Mouse (Mus musculus): ENCODE measurements around the gene Lrrc3b. TPM values are rescaled to one million over a fixed set of nuclear protein-coding genes. Genes with fewer than 3 reads are reported as not detected.

Gene Lrrc3b
- total RNA-seq (2021), result 1 to 10 TPM; 5.5 to 8.4 TPM
- long read RNA-seq, experiment 1, partial matches to known transcripts, result 1 of 7 reads
- long read RNA-seq, experiment 1, other reads (novel, unspliced or antisense), result 2 of 7 reads
- long read RNA-seq, experiment 2, partial matches to known transcripts, result 0 of 5 reads
- long read RNA-seq, experiment 2, other reads (novel, unspliced or antisense), result 2 of 5 reads

DNA sequence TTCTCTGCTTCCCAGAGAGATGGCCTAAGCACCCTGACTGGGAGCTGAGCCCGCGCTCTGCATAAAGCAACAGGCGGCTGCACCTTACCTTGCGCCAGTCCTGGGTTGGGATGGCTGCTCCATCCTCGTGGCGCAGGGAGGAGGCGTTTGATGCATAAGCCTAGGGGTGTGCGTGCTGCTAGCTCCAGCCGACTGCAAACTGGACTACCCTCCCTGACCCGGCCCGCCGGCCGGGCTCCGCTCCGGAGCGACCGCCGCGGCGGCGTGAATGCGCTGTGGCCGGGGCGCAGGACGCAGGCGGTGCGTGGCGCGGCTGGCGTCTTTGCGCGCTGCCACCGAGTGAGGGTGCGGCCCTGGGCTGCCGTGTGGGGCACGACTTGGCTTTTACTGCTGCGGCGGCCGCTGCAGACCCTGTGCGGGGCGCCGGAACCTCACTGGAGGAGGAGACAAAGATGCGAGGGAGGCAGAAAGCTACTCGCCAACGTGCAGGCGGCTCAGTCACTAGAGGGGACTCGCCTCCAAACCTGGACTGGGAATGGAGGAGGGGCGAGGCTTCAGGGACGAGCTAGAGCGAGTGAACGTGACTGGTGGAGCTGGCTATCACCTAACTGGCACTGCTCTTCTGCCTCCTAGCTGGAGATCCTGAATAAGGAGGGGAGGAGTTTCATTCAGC, at the start of gene Lrrc3b:
TSS of gene Lrrc3b (minus strand) at position 503 of the 673 bp plus-strand sequence.
- peak; percentile 57 for DNase-seq

- DNase-seq, result no peak
Observed at GRCm38 (mm10) chr14:15477668-15478067, 38.9 kb upstream of the Lrrc3b start.

GRCm38 (mm10) chr14:15438096-15438484, 697 bp downstream of the Lrrc3b start:
- peak; percentile 11 for DNase-seq

DNA sequence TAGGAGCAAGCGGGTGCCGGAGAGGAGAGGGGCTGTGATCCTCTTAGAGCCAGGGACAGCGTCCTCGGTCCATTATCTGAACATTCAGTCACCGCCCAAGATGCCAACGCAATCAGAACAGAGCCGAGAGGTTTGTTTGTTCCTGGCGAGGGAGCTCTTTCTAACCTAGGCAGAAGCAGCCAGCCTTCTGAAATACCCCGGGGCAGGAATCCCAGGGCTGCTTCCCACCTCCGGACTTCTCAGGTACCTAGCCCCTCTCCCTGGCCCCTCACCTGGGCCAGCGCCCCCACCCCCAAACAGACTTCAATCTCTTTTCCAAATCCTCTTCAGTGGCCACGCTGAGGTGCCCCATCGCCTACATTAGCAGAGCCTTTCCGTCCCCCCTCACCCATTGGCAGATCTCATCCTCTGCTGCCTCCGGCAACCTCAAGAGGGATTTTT, 1.3 kb downstream of the Lrrc3b start:
- peak; percentile 16 for DNase-seq

DNA sequence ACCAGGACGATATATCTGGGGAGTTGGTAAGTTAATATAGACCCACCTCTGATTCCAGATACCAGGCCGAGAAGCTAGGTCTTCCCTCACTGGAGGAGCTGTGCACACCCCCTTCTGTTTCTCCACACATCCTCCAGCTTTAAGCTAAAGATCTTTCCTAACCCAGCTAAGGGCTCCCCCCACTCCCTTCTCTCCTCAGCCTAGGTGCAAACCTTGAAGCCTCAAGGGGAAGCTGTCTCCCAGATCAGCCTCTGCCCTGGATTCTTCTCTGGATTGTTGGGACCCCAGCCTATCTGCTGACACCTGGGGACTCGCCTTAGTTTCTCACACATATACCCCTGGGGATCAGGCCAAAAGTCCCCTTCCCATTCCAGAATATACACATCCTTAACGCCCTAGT, 1.7 kb downstream of the Lrrc3b start:
- DNase-seq, result no peak

DNA sequence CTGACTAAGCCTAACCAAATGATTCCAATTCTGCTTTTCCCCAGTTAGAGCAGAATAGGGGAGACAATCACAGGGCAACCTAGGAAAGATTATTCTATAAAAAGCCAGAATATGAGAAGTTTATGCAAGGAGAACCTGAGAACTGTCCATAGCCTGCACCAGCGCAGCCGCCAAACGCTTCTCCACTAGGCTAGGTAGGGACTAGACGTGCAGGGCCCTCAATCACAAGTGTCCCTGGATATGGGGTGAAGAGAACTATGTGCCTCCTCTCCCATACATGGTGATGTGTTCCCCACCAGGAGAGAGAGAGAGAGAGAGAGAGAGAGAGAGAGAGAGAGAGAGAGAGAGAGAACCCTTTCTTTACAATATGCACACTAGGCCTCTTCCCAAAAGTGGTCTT, 2.2 kb downstream of the Lrrc3b start:
- no peak for DNase-seq

- DNase-seq, result no peak
Observed at GRCm38 (mm10) chr14:15432396-15432795, 6.4 kb downstream of the Lrrc3b start.

DNA sequence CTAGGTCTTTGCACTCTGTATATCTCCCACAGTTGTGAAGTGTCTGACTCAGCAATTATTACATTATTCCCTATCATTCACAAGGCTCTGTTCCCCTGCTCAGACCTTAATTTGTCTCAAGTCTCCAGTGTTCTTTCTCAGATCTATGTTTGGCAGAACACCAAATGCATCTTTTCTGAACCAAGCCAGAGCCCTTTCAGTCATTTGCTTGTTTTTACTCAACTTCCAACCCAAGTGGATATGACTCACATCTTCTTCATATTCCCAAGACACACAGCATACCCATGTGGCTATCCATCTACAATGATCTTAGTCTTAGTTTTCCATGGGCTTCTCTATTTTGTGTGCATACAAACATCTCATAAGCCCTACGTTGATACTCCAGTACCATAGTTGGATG, 17.2 kb downstream of the Lrrc3b start:
- DNase-seq, result no peak

GRCm38 (mm10) chr14:15410686-15411534, 27.9 kb downstream of the Lrrc3b start:
- no peak for DNase-seq

DNA sequence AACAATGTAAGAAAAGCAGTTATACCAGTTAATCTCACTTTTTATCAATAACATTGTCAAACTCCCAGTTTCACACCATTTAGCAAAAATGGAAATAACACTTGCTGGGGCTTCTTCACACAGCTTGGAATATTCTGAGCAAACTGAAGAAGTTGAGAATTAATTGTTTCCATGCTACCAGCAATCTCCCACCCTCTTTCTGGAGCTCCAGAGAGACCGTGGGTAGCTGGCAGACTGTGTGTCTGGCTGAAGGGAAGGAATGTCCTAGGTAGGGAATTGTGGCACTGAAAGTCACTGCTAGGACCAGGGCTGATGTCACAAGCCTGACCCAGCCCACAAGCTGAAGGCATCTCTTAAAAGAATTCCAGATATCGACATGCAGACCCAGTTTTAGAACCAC, 53.3 kb downstream of the Lrrc3b start:
- no peak for DNase-seq

DNA sequence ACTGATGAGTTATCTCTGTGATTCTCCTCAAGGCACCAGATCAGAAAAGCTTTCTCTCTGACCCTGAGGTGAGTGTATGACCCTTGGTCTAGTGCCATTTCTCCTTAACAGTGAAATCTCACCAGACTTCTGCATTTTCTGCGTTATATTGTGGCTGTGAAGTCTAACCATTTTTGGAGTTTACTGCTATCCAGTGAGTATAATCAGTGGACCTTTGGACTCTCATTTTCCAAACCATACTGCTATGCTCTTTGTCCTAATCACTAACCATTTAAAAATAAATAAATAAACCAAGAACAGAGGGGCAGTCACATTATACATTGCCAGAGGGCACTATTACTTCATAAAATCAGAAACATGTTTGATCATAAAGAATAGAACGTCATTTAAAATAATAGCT, 53.8 kb downstream of the Lrrc3b start:
- DNase-seq, result no peak

DNA sequence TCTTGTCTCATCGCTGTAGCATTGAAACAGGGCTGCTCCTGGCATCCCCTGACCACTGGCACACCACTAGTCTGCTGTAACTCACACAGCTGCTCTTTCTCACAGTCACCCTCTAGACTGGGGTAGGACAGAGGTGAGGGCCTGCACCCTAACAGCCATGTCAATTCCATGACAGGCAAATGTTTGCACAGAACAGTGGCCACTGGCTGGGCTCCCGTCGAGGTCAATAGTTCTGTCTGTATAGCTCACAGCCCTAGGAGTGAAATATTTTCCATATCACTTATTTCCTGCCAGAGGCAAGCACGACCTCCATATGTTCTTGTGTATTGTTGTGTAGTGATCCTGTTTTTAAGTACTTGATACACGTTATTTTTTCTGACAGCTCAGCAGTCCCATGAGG, 54.3 kb downstream of the Lrrc3b start:
- no peak for DNase-seq

DNA sequence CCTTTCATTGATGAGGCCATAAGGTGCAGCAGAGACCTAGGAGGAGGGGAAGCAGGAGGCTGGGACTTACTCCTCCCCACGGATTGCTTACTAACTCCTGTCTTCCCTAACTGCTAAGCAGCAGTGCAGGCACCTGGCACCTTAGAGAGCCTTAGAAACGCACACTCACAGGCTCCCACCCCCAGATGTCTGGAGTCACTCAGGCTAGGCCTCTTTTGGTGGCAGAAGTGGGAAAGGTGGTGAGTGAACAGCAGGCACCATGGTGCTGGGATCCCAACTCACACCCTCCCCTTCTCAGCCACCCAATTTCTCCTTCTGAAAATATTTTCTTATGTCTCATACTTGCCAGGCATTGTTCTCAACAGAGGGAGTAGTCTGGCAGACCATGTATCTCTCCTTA, 55.7 kb downstream of the Lrrc3b start:
- no peak for DNase-seq

DNA sequence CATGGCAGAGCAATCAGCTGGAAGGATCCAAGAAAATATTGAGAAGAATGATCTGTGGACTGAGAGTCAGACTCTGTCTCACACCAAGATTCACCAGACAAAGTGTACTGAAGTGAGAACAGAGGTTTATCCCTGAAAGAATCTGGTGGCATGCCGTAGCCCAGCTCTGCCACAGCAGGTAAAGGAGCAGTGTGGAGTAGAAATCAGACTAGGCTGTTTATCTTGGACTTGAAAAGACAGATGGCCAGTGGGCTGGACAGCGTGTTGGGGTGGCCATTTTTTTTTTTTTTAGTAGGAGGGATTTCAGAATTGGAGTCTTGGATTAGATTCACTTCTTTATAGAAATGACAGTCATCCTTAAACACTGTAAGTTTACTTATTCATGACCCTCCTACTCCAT, 61.4 kb downstream of the Lrrc3b start:
- no peak for DNase-seq

DNA sequence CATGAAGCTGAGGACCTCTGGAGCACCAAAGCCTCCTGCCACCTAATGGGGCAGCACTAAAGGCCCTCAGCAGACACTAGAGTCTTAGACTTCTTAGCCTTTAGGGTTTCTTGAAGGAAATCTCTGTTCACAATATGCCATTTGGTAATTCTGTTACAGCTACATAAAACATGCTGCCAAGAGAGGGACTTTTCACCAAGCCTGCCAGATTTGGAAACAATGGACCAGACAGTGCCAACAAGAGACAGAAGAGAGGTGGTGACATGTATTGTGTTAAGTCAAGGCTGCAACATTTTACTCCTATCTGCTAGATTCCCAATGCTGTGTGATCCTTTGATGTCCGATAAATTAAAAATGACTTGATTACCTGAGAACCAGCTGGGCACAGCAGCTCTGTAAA, 62.0 kb downstream of the Lrrc3b start:
- no peak for DNase-seq

DNA sequence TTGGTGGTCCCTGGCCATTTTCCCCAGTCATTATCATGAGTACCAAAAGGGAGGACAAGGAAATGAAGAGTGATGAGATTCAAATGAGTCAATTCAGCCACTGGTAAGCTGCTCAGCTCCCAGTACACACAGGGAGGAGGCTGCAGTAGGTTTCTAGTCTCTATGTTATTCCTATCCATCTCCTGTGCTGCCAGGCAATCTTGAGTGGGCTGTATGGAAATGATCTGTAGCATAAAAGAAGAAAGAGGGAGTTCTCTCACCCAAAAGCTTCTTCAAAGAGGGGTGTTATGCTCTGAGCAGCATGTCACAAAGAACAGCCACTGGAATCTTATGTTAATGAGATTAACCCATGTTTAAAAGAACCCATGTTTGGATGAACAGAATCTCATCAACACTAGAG, 64.5 kb downstream of the Lrrc3b start:
- no peak for DNase-seq

GRCm38 (mm10) chr14:15372985-15373384, 65.8 kb downstream of the Lrrc3b start:
- no peak for DNase-seq

- DNase-seq, result no peak
Observed at GRCm38 (mm10) chr14:15365045-15365444, 73.7 kb downstream of the Lrrc3b start.

- DNase-seq, result no peak
Observed at GRCm38 (mm10) chr14:15359893-15360292, 78.9 kb downstream of the Lrrc3b start.

DNA sequence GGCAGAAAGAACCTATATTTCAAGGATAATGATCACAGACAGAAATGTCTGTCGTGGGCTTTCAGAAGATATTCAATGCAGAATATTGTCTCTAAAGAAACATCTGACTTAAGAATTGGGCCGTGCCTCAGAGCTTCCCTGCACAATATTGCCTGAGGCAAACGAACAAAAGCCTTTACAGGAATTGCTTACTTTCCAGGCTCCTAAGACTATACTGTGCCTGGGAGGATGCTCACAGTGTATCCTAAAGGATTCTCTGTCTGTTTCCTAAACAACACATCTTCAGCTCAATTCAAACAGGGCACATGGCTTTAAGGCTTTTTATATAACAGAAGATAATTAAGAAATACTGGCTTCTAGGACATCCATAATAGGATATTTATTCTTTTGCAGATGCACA, 79.7 kb downstream of the Lrrc3b start:
- DNase-seq, result no peak

DNA sequence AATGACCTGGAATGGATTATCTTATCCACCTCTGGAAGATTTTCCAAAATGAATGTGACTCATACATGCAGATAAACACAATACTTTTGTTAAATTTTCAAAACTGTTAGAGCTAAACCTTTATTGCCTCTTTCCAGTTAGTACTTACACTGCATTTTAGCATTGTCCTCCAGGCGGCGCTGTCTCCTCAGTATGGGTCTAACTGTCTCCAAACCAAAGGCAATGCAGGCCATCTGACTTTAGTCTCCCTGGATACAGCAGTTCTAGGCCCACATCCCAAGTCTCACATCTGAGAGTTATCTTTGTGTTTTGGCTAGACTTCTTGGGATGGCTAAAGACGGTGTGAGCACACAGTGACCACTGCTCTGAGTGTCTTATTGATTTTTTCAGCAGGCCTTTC, 83.3 kb downstream of the Lrrc3b start:
- DNase-seq, result peak; percentile 89

GRCm38 (mm10) chr14:15354299-15354698, 84.5 kb downstream of the Lrrc3b start:
- DNase-seq, result no peak

DNA sequence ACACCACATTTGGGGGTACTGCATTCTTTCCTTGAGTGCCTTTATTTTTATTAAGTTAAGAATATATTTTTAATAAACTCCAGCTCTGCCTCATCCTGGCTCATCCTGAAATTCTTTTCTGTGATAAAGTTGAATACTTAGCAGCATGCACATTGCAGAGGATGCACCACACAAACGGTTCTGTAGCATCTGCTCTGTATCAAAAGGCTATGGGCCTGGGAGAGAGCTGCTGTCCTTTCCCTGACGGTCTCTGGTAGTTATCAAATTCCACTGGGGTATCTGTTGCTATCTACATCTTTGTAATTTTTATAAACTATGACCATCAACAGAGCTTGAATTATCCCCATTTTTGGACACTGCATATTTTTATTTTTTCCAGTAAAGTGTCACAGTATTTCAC, 105.7 kb downstream of the Lrrc3b start:
- no peak for DNase-seq

All from adrenal gland, postnatal 10 days (tissue).